Mouse (Mus musculus) lung, postnatal 0 days (tissue): ENCODE measurements around the gene Card19.

Experiments used
- CTCF ChIP-seq: IDR thresholded peaks from 2 replicates; pipeline ENCODE4 v1.5.1; 2016; ENCODE audit warnings: antibody characterized with exemption, mild to moderate bottlenecking
- EP300 ChIP-seq: IDR thresholded peaks from 2 replicates; pipeline ENCODE4 v1.6.1; 2016; ENCODE audit warnings: antibody characterized with exemption, mild to moderate bottlenecking, control low read depth

DNA sequence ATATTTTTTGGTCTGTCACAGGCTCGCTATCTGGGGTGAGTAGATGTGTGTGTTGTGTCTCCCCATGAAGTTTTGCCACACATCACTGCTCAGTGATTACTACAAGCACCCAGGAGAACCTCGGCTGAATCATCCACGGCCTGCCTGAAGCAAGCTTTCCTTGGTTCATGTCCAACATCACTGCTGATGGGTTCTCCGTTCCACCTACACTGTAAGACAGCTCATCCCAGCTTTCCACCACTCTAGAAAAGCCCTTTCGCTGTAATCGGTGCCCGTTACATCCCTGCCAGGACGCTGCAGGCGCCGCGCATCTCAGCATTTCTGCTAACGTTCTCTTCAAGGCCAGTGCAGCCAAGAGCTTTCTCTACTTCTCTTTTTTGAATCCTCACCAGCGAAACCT lies 36.9 kb upstream of the Card19 start:
- TF ChIP-seq CTCF, result no peak
- no peak for TF ChIP-seq EP300
